Mouse (Mus musculus): ENCODE data around the gene Sass6. TPM values are rescaled to one million over a fixed set of nuclear protein-coding genes. Genes with fewer than 3 reads are reported as not detected.

Gene Sass6
- total RNA-seq, 1 experiment: 11.6 TPM

- Histone ChIP-seq H3K9ac (ENCODE audit: insufficient read depth, low read depth, low read length, poor library complexity, severe bottlenecking) (no peak within 1 kb of the TSS), H3K4me3 (ENCODE audit: insufficient read depth in 1 of 2, low read depth in 1 of 2, low read length in 2 of 2, poor library complexity in 1 of 2, severe bottlenecking in 1 of 2) (no peak within 1 kb of the TSS), H3K36me3 (ENCODE audit: control insufficient read depth, insufficient read depth, low read length, poor library complexity, severe bottlenecking) (no peaks in the 10 kb centered on the region), H3K27ac (ENCODE audit: insufficient read depth, low read depth, low read length, poor library complexity, severe bottlenecking) (no peak within 1 kb of the TSS), H3K9me3 (ENCODE audit: control insufficient read depth, insufficient read depth, low read depth, low read length) (no peaks in the 10 kb centered on the region), H3K4me1 (ENCODE audit: control insufficient read depth in 2 of 2, insufficient read depth in 2 of 2, low read length in 2 of 2, poor library complexity in 1 of 2) (no peaks in the 10 kb centered on the region)
- no peak for DNase-seq (ENCODE audit: low read depth, low spot score)
- in situ Hi-C loops (cut with MboI; ENCODE audit: low sequenced_read_pairs in 2 of 2, unreplicated experiment in 2 of 2): no loop called here
- no peak for TF ChIP-seq ZNF384 (IDR thresholded peaks at IDR 0.05; ENCODE audit: low read depth, low read length)
- no peak for TF ChIP-seq ZC3H11A (IDR thresholded peaks at IDR 0.05; ENCODE audit: borderline replicate concordance, low read depth, low read length)
- TF ChIP-seq HCFC1 (IDR thresholded peaks at IDR 0.05; ENCODE audit: borderline replicate concordance, insufficient read depth, low read length): no peak
- TF ChIP-seq CHD2 (IDR thresholded peaks at IDR 0.05; ENCODE audit: low read depth, low read length): no peak
- TF ChIP-seq MAFK (IDR thresholded peaks at IDR 0.05; ENCODE audit: insufficient read depth, low read depth, low read length): no peak
Observed at GRCm38 (mm10) chr3:116562408-116563094, 32.2 kb upstream of the Sass6 start, which contains the start of gene Lrrc39. Gene Lrrc39 (plus strand): TSS chr3:116562973.

- Histone ChIP-seq H3K4me1 (ENCODE audit: control insufficient read depth in 2 of 2, insufficient read depth in 2 of 2, low read length in 2 of 2, poor library complexity in 1 of 2) (no peaks in the 10 kb centered on the region), H3K36me3 (ENCODE audit: control insufficient read depth, insufficient read depth, low read length, poor library complexity, severe bottlenecking) (no peaks in the 10 kb centered on the region), H3K4me3 (ENCODE audit: insufficient read depth in 1 of 2, low read depth in 1 of 2, low read length in 2 of 2, poor library complexity in 1 of 2, severe bottlenecking in 1 of 2) (no peak overlapping the region), H3K27ac (ENCODE audit: insufficient read depth, low read depth, low read length, poor library complexity, severe bottlenecking) (no peak overlapping the region), H3K9ac (ENCODE audit: insufficient read depth, low read depth, low read length, poor library complexity, severe bottlenecking) (no peak overlapping the region), H3K9me3 (ENCODE audit: control insufficient read depth, insufficient read depth, low read depth, low read length) (no peaks in the 10 kb centered on the region)
- TF ChIP-seq CHD2 (IDR thresholded peaks at IDR 0.05; ENCODE audit: low read depth, low read length) (no peak), ZC3H11A (IDR thresholded peaks at IDR 0.05; ENCODE audit: borderline replicate concordance, low read depth, low read length) (no peak), HCFC1 (IDR thresholded peaks at IDR 0.05; ENCODE audit: borderline replicate concordance, insufficient read depth, low read length) (no peak), ZNF384 (IDR thresholded peaks at IDR 0.05; ENCODE audit: low read depth, low read length) (no peak), MAFK (IDR thresholded peaks at IDR 0.05; ENCODE audit: insufficient read depth, low read depth, low read length) (no peak)
- DNase-seq (ENCODE audit: low read depth, low spot score): no peak
- in situ Hi-C loops (cut with MboI; ENCODE audit: low sequenced_read_pairs in 2 of 2, unreplicated experiment in 2 of 2): no loop called here
Observed at GRCm38 (mm10) chr3:116563095-116563492, 31.7 kb upstream of the Sass6 start.

GRCm38 (mm10) chr3:116570628-116571027, 24.2 kb upstream of the Sass6 start:
- Histone ChIP-seq H3K9ac (ENCODE audit: insufficient read depth, low read depth, low read length, poor library complexity, severe bottlenecking) (no peak overlapping the region), H3K9me3 (ENCODE audit: control insufficient read depth, insufficient read depth, low read depth, low read length) (no peaks in the 10 kb centered on the region), H3K4me1 (ENCODE audit: control insufficient read depth in 2 of 2, insufficient read depth in 2 of 2, low read length in 2 of 2, poor library complexity in 1 of 2) (no peaks in the 10 kb centered on the region), H3K36me3 (ENCODE audit: control insufficient read depth, insufficient read depth, low read length, poor library complexity, severe bottlenecking) (no peaks in the 10 kb centered on the region), H3K4me3 (ENCODE audit: insufficient read depth in 1 of 2, low read depth in 1 of 2, low read length in 2 of 2, poor library complexity in 1 of 2, severe bottlenecking in 1 of 2) (no peak overlapping the region), H3K27ac (ENCODE audit: insufficient read depth, low read depth, low read length, poor library complexity, severe bottlenecking) (no peak overlapping the region)
- DNase-seq (ENCODE audit: low read depth, low spot score): no peak
- TF ChIP-seq HCFC1 (IDR thresholded peaks at IDR 0.05; ENCODE audit: borderline replicate concordance, insufficient read depth, low read length): no peak
- TF ChIP-seq CHD2 (IDR thresholded peaks at IDR 0.05; ENCODE audit: low read depth, low read length): no peak
- TF ChIP-seq ZC3H11A (IDR thresholded peaks at IDR 0.05; ENCODE audit: borderline replicate concordance, low read depth, low read length): no peak
- TF ChIP-seq ZNF384 (IDR thresholded peaks at IDR 0.05; ENCODE audit: low read depth, low read length): no peak
- no peak for TF ChIP-seq MAFK (IDR thresholded peaks at IDR 0.05; ENCODE audit: insufficient read depth, low read depth, low read length)
- in situ Hi-C loops (cut with MboI; ENCODE audit: low sequenced_read_pairs in 2 of 2, unreplicated experiment in 2 of 2): no loop called here

- Histone ChIP-seq H3K4me1 (ENCODE audit: control insufficient read depth in 2 of 2, insufficient read depth in 2 of 2, low read length in 2 of 2, poor library complexity in 1 of 2) (peaks cover 0 to 1% of the 10 kb centered on the region in 2 experiments; a peak in 1 of 4 replicates), H3K9ac (ENCODE audit: insufficient read depth, low read depth, low read length, poor library complexity, severe bottlenecking) (no peak overlapping the region), H3K9me3 (ENCODE audit: control insufficient read depth, insufficient read depth, low read depth, low read length) (no peaks in the 10 kb centered on the region), H3K36me3 (ENCODE audit: control insufficient read depth, insufficient read depth, low read length, poor library complexity, severe bottlenecking) (peaks cover 7% of the 10 kb centered on the region), H3K27ac (ENCODE audit: insufficient read depth, low read depth, low read length, poor library complexity, severe bottlenecking) (no peak overlapping the region), H3K4me3 (ENCODE audit: insufficient read depth in 1 of 2, low read depth in 1 of 2, low read length in 2 of 2, poor library complexity in 1 of 2, severe bottlenecking in 1 of 2) (no peak overlapping the region)
- DNase-seq (ENCODE audit: low read depth, low spot score): peak; percentile 20
- TF ChIP-seq HCFC1 (IDR thresholded peaks at IDR 0.05; ENCODE audit: borderline replicate concordance, insufficient read depth, low read length) (no peak), CHD2 (IDR thresholded peaks at IDR 0.05; ENCODE audit: low read depth, low read length) (no peak), ZC3H11A (IDR thresholded peaks at IDR 0.05; ENCODE audit: borderline replicate concordance, low read depth, low read length) (no peak), ZNF384 (IDR thresholded peaks at IDR 0.05; ENCODE audit: low read depth, low read length) (no peak), MAFK (IDR thresholded peaks at IDR 0.05; ENCODE audit: insufficient read depth, low read depth, low read length) (no peak)
- in situ Hi-C loops (cut with MboI; ENCODE audit: low sequenced_read_pairs in 2 of 2, unreplicated experiment in 2 of 2): no loop called here
Observed at GRCm38 (mm10) chr3:116577286-116577685, 17.5 kb upstream of the Sass6 start.
